Mouse (Mus musculus): ENCODE results near the gene Gm45194. TPM values are rescaled to one million over a fixed set of nuclear protein-coding genes. Genes with fewer than 3 reads are reported as not detected.
A peak's percentile ranks its signal among the peaks of the same experiment; 100 is the strongest.

Gene Gm45194
- total RNA-seq (2021) = not detected
- long read RNA-seq, experiment 1 = 0 reads
- long read RNA-seq, experiment 2 = 0 reads

- DNase-seq (ENCODE audit: low spot score in 2 of 2) = no peak
- H3K4me3 ChIP-seq = no peak within 1 kb of the TSS
- H3K27ac ChIP-seq = no peak within 1 kb of the TSS
- TF ChIP-seq CTCF (conservative IDR thresholded peaks at IDR 0.05) = no peak
Observed at GRCm38 (mm10) chrX:111891089-111891488, at the start of gene Gm45194. TSS of gene Gm45194 (plus strand) at chrX:111891389.

DNA sequence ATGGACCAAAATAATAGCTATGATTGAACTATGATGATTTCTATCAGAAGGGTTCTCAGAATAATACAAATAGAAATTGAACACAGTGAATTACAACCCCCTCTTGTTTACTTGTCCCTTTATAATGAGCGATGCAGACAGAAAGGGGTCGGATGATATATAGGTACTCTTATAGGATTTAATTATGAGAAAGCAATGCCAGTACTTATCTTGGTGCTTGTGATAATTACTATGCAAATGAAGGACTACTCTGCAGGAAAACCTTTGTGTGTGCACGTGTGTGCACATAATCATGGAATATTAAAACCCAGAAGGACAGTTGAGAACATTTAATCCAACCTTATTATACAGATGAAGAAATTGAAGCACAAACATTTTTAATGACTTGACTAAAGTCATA is 35.3 kb upstream of the Gm45194 start:
- Histone ChIP-seq H3K27ac (no peak overlapping the region), H3K4me3 (no peak overlapping the region)
- DNase-seq (ENCODE audit: low spot score in 2 of 2) = no peak
- no peak for TF ChIP-seq CTCF (conservative IDR thresholded peaks at IDR 0.05)

GRCm38 (mm10) chrX:111881251-111881650 is 9.9 kb upstream of the Gm45194 start:
- no peak overlapping the region for H3K27ac ChIP-seq
- TF ChIP-seq CTCF (conservative IDR thresholded peaks at IDR 0.05) = no peak
- DNase-seq (ENCODE audit: low spot score in 2 of 2) = no peak
- no peak overlapping the region for H3K4me3 ChIP-seq

DNA sequence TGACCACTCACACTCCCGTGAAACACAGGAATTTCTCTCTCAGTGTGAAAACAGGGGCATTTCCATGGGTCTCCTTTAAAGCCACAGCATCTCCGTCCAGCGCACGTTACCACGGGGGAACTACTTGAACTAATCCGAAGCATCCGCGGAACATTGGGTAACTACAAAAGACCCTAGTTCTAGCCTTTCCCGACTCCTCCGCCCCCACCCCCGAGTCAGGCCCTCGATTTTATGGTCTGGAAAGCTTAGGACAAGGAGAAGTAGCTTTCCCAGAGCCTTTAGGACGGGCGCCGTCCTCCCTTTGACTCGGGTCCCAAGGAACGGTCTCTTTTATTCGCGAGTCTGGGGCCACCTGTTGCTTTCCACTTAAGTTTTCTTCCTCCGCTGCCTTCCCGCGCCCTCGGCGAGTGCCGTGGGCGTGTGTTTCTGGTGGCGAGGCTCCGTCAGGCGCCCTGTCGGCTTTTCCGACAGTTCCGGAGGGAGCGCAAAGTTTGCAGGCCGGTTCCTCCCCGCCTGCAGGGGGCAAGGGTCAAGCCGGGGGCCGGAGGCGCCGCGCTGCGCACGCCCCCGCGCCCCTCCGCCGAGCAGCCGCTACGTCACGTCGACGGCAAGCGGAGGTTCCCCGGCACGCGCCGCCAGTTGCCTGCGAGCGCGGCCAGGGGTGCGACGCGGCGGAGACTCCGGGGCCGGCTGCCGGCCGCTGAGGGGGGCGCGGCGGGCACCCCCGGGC is 3.3 kb downstream of the Gm45194 start:
- no peak for DNase-seq (ENCODE audit: low spot score in 2 of 2)
- Histone ChIP-seq H3K4me3 (peak overlapping the region; percentile 23; the same call in 1 of the 2 replicates), H3K27ac (no peak overlapping the region)
- TF ChIP-seq CTCF (conservative IDR thresholded peaks at IDR 0.05) = no peak

DNA sequence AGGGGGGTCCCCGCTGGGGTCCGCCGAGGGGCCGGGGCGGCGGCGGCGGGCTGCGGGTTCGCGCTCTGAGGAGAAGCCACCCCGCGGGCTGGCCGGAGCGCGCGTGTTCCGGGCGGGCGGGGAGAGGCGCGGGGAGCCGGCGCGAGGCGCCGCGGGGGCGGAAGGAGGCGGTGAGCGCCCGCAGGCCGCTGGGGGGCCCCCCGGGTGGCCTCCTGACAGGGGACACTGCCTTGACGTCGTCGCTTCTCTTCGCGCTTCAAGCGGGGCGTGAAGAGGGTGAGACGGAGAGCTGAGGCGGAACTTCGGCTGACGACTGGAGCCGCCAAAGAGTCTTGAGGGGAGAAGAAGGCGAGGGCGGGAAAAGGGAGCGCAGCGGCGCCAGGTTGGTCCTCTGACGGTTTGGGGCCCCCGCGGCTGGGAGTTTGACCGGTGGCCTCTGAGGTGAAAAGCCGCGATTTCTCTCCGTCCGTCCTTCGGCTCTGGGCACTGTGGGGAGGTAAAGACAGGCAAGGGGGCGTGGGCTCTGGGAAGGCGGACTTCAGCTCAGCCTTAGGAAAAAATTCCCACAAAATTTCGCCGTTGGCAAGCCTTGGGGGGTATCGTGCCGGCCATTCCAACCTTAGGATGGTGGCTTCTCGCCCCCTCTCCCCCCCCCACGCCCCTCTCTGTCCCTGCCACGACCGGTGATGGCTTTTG is 4.0 kb downstream of the Gm45194 start:
- peak overlapping the region; percentile 28 for H3K4me3 ChIP-seq
- DNase-seq (ENCODE audit: low spot score in 2 of 2) = no peak
- TF ChIP-seq CTCF (conservative IDR thresholded peaks at IDR 0.05) = no peak

GRCm38 (mm10) chrX:111917422-111917821 is 26.2 kb downstream of the Gm45194 start:
- TF ChIP-seq CTCF (conservative IDR thresholded peaks at IDR 0.05) = peak; percentile 51
- no peak for DNase-seq (ENCODE audit: low spot score in 2 of 2)

More for the DNA sequence above, 4.0 kb downstream of the Gm45194 start:
- no peak overlapping the region for H3K27ac ChIP-seq

DNA sequence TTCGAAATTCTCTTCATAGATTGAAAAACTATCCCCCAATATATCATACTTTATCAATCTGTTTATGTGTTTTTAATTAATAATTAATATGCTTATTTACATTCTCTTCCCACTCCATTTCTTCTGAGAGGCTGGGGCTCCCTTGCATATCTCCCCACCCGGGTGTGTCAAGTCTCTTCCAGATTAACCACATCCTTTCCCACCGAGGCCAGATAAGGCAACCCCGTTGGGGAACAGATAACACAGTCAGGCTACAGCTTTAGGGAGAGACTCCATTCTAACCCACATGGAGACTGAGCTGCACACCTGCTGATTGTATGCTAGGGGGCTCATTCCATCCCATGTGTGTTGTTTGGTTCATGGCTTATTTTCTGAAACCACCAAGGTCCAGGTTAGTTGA is 69.7 kb downstream of the Gm45194 start:
- no peak for DNase-seq (ENCODE audit: low spot score in 2 of 2)
- TF ChIP-seq CTCF (conservative IDR thresholded peaks at IDR 0.05) = no peak

More at GRCm38 (mm10) chrX:111917422-111917821, 26.2 kb downstream of the Gm45194 start:
- H3K27ac ChIP-seq = no peak overlapping the region
- no peak overlapping the region for H3K4me3 ChIP-seq

GRCm38 (mm10) chrX:111999661-112000060 is 108.5 kb downstream of the Gm45194 start:
- Histone ChIP-seq H3K4me3 (no peak overlapping the region), H3K27ac (no peak overlapping the region)
- no peak for TF ChIP-seq CTCF (conservative IDR thresholded peaks at IDR 0.05)
- no peak for DNase-seq (ENCODE audit: low spot score in 2 of 2)

More for the DNA sequence above, 69.7 kb downstream of the Gm45194 start:
- no peak overlapping the region for H3K4me3 ChIP-seq
- no peak overlapping the region for H3K27ac ChIP-seq

DNA sequence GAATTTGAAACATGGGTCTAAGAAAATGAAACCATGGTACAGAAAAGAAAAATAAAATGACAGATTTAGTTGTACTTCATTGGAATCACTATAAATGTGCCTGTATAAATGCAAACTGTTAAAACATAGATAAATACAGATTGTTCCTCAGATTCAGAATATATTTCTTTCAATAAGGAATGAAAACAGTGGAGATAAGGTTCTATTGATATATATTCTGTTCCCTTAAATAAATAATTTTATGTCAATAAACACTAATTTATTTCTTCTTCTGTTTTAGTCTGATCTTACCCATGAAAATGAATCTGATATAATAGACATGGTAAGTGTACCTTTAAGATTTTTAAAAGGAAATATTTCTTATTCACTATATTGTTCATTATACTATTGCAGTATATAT is 119.5 kb downstream of the Gm45194 start, which contains the start of gene Tex16:
TSS of gene Tex16 (plus strand) at position 301 of the 400 bp plus-strand sequence.
- DNase-seq (ENCODE audit: low spot score in 2 of 2) = no peak
- Histone ChIP-seq H3K4me3 (no peak within 1 kb of the TSS), H3K27ac (no peak within 1 kb of the TSS)
- no peak for TF ChIP-seq CTCF (conservative IDR thresholded peaks at IDR 0.05)

DNA sequence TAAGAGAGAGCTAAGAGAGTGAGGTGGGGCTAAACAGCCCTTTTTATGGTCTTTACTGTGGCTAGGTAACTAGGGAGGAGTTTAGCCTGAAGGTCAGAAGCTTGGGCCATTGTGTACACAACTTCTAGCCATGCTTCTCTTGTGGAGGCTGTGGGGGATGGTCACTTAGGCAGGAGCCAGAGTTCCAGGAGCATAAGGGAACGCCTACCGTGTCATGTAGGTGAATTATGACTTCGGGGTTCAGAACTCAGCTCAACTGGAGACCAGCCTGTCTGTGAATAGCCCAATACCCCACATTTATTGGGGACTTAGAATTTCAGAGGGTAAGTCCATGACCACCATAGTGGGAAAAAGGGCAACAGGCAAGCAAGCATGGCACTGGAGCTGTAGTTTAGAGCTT is 347.6 kb downstream of the Gm45194 start, which contains the start of gene 4933403O08Rik:
TSS of gene 4933403O08Rik (plus strand) at position 301 of the 400 bp plus-strand sequence.
- H3K4me3 ChIP-seq = no peak within 1 kb of the TSS

DNA sequence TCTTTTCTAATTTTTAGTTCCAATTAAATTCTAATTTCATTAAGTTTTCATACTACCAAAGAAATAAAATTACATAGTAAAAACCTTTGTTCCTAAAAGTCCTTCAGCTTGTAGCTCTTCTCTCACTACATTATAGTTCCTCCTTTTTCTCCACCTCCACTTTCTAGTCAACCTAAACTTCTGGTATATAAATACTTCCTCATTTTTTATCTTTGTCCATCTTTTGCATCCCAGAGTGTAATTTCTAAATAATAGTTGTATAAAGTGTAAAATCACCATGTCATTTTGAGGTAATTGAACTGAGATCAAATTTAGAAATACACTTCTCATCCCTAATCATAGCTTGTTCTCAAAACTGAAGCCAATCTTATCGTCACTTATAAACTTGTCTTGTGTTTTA is 351.7 kb downstream of the Gm45194 start:
- no peak for TF ChIP-seq CTCF (conservative IDR thresholded peaks at IDR 0.05)
- no peak overlapping the region for H3K4me3 ChIP-seq
- DNase-seq (ENCODE audit: low spot score in 2 of 2) = no peak
- no peak overlapping the region for H3K27ac ChIP-seq

More for the DNA sequence above, 347.6 kb downstream of the Gm45194 start, which contains the start of gene 4933403O08Rik:
- no peak for TF ChIP-seq CTCF (conservative IDR thresholded peaks at IDR 0.05)
- no peak for DNase-seq (ENCODE audit: low spot score in 2 of 2)
- H3K27ac ChIP-seq = no peak within 1 kb of the TSS

DNA sequence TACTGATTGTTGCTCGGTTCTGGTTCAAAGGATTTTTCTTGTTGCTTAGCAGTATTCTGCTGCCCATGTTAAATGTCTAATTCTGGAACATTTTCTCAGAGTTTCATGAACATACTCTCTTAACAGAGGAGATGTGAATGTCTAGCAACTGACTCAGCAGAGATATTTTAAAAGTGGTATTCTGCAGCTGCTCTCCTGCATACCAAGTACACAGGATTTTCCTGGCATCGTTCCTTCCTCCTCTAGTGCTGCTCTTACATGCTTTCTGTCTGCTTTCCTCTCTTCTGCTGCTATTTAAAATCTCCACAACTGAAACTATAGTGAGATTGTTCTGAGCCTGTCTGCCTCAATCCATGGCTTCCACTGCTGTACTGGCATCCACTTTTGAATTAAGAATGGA is 364.3 kb downstream of the Gm45194 start:
- no peak for TF ChIP-seq CTCF (conservative IDR thresholded peaks at IDR 0.05)
- peak; percentile 8 for DNase-seq (ENCODE audit: low spot score in 2 of 2)
- no peak overlapping the region for H3K27ac ChIP-seq
- H3K4me3 ChIP-seq = no peak overlapping the region

GRCm38 (mm10) chrX:112273550-112273949 is 382.4 kb downstream of the Gm45194 start:
- no peak for TF ChIP-seq CTCF (conservative IDR thresholded peaks at IDR 0.05)
- H3K4me3 ChIP-seq = no peak overlapping the region

More at GRCm38 (mm10) chrX:112273550-112273949, 382.4 kb downstream of the Gm45194 start:
- no peak overlapping the region for H3K27ac ChIP-seq
- no peak for DNase-seq (ENCODE audit: low spot score in 2 of 2)

Other genes with a start within 250 kb of the Gm45194 start
- 1 to 10 TPM; 3.6 to 3.7 TPM for gene Hdx, start 194.3 kb upstream of the Gm45194 start, total RNA-seq (2021)
- not detected for gene Tex16, start 119.6 kb downstream of the Gm45194 start, total RNA-seq (2021)

Data from layer of hippocampus, adult 2 months (tissue).